Mouse (Mus musculus): Measurements from ENCODE around the gene Dhx9.
"Not testable (repeated sequence)": the region's sequence is repeated elsewhere in the genome, so short reads cannot be mapped to it uniquely, and the experiment has no call there.

Dhx9 gene

DNA sequence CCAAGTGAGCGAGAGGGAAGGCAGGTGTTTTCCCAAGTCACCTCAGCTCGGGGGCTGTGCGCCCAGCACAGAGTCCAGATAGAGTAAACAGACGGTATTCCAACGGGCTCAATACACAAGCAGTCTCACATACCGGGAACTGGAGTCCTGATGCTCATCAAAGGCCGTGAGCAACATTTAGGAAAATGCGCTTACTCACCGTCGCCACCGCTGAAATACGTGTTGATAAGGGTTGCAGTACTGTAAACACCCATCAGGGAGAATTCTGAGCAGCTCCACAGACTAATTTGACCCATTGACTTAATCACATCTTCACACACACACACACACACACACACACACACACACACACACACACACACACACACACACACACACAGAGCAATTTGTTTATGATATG lies 63.2 kb downstream of the Dhx9 start:
- peak; percentile 46 for DNase-seq (ENCODE audit: low read depth, low spot score)

DNA sequence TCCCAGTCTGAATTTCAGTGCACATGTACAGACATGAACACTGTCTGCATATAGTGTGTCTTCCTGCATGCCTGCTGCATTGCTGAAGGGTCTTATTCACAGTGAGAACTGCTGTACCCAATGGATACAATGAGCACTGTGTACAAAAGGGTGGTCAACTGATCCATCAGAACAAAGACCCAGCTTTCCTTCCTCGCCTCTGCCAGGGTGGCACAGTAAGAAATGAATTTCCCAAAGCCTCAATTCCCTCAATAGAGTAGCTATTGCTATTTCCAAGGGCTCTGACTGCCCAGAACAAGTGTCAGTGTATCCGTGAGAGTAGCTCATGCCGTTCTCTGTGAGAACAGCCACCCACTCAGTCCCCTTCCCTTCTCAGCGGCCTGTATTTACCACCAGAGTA lies 69.7 kb downstream of the Dhx9 start:
- not testable (repeated sequence) for DNase-seq (ENCODE audit: low read depth, low spot score)

DNA sequence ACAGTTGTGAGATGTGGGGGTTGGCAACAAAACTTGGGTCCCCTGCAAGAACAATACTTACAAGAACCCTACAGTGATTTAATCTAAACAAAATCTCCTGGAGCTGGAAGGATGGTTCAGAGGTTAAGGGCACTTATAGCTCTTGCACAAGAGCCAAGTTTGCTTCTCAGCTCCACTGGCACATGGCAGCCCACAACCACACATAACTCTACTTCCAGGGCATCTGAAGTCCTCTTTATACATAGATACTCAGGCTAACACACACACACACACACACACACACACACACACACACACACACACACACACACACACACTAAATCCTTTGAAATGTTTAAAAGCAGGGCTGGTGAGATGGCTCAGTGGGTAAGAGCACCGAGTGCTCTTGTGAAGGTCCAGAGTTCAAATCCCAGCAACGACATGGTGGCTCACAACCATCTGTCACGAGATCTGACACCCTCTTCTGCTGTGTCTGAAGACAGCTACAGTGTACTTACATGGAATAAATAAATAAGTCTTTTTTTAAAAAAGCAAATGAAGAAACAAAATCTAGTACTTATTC lies 71.1 kb downstream of the Dhx9 start:
- DNase-seq (ENCODE audit: low read depth, low spot score), result not testable (repeated sequence)

DNA sequence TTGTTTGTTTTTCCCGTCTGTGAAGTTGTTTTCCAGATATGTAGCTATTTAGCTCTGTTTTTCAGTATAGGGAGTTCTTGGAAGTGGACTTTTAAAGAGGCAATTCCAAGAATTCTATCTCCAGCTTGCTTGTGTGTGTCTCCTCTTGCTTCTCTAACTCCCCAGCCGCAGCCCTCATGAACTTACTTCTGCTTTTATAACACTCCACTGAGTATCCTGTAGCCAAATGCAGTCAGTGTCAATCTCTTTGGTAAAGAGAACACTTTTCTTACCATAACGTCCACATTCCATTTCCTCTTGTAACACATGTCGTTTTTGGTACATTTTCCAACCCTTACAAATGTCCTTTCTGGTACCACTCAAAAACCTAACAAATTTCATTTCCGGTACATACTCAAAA lies 71.7 kb downstream of the Dhx9 start:
- DNase-seq (ENCODE audit: low read depth, low spot score), result not testable (repeated sequence)

DNA sequence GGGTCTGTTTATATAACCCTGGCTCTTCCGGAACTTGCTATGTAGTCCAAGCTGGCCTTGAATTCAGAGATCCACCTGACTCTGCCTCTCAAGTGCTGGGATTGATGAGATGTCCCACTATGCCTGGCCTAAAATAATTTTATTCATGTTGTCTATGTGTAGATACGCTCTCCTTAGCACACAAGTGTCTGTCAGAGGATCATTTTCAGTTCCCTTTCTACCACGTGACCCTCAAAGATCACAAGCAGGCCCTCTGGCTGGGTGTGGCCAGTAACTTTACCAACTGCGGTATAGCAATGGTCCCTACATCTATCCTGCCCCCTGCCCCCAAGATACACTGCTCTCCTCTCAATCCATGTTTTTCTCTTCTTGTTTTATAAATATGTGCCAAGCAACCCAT lies 72.5 kb downstream of the Dhx9 start:
- no peak for DNase-seq (ENCODE audit: low read depth, low spot score)

DNA sequence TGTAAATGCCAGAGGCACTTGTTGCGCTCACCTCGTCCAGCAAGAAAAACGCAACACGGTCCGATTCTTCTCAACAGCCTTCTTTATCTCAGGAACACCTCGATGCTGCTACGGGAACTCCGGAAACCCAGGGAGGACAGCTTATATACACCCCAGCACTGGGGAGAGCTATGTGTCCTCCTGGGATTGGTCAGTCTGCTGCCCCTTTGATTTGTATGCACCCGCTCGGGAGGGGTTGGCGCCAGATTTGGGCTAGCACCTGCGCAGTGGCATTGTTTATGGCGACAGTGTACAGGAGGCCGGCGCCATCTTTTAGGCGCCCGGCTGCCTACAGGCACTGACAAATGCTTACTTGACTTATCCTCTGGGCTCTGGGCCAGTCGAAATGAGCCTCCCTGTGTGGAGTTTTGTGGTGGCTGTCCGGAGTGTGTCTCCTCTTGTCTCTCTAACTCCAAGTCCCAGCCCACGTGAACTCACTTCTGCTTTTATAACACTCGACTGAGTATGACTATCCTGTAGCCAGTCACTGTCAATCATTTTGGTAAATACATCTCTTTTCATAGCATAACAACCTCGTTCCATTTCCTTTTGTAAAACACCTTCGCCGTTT lies 73.2 kb downstream of the Dhx9 start:
- DNase-seq (ENCODE audit: low read depth, low spot score), result not testable (repeated sequence)

DNA sequence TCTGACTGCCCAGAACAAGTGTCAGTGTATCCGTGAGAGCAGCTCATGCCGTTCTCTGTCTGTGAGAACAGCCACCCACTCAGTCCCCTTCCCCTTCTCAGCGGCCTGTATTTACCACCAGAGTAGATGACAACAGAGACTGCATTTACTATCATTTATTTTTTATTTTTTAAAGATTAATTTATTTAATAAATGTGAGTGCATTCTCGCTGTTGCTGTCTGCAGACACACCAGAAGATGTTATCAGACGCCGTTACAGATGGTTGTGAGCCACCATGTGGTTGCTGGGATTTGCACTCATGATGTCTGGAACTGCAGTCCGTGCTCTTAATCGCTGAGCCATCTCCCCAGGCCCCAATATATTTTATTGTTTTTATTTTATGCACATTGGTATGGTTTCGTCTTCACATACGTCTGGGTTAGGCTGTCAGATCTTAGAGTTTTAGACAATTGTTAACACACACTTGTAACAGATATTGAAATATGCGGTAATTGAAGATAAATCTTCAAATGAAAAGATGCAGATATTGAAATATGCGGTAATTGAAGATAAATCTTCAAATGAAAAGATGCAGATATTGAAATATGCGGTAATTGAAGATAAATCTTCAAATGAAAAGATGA lies 74.0 kb downstream of the Dhx9 start:
- not testable (repeated sequence) for DNase-seq (ENCODE audit: low read depth, low spot score)

DNA sequence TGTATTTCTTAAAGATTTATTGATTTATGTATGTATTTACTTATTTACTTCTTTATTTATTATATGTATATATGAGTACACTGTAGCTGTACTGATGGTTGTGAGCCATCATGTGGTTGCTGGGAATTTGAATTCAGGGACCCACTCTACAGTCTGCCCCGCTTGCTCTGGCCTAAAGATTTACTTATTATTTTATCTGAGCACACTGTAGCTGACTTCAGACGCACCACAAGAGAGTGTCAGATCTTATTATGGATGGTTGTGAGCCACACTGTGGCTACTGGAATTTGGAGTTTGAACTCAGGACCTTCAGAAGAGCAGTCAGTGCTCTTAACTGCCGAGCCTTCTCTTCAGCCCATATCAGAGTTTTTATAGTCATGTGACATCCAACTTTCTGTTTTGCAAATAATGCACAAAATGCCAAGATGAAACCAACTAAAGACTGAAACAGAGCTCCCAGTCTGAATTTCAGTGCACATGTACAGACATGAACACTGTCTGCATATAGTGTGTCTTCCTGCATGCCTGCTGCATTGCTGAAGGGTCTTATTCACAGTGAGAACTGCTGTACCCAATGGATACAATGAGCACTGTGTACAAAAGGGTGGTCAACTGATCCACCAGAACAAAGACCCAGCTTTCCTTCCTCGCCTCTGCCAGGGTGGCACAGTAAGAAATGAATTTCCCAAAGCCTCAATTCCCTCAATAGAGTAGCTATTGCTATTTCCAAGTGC lies 74.6 kb downstream of the Dhx9 start:
- DNase-seq (ENCODE audit: low read depth, low spot score), result not testable (repeated sequence)

DNA sequence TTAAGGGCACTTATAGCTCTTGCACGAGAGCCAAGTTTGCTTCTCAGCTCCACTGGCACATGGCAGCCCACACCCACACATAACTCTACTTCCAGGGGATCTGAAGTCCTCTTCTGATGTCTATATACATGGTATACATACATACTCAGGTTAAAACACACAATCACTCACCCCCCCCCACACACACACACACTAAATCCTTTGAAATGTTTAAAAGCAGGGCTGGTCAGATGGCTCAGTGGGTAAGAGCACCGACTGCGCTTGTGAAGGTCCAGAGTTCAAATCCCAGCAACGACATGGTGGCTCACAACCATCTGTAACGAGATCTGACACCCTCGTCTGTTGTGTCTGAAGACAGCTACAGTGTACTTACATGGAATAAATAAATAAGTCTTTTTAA lies 75.7 kb downstream of the Dhx9 start:
- DNase-seq (ENCODE audit: low read depth, low spot score), result no peak

DNA sequence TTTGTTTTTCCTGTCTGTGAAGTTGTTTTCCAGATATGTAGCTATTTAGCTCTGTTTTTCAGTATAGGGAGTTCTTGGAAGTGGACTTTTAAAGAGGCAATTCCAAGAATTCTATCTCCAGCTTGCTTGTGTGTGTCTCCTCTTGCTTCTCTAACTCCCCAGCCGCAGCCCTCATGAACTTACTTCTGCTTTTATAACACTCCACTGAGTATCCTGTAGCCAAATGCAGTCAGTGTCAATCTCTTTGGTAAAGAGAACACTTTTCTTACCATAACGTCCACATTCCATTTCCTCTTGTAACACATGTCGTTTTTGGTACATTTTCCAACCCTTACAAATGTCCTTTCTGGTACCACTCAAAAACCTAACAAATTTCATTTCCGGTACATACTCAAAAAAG lies 76.5 kb downstream of the Dhx9 start:
- DNase-seq (ENCODE audit: low read depth, low spot score), result not testable (repeated sequence)

DNA sequence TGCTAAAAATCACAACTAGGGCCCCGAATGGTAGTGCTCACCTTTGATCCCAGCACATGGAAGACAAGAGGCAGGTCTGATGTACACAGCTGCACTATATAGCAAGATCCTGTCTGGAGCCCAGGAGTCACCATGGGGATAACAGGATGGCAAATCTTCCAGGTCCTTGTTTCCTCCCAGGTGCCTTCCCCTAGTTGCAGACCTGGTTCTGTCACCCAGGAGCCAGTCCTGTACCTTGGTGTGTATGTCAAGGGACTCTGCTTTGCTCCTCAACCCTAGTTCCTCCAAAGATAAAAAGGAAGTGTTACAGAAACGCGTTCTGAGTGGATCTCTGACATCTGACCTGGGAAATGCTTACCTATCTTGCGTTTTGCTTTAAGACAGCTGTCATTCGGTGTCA lies 79.2 kb downstream of the Dhx9 start:
- not testable (repeated sequence) for DNase-seq (ENCODE audit: low read depth, low spot score)

DNA sequence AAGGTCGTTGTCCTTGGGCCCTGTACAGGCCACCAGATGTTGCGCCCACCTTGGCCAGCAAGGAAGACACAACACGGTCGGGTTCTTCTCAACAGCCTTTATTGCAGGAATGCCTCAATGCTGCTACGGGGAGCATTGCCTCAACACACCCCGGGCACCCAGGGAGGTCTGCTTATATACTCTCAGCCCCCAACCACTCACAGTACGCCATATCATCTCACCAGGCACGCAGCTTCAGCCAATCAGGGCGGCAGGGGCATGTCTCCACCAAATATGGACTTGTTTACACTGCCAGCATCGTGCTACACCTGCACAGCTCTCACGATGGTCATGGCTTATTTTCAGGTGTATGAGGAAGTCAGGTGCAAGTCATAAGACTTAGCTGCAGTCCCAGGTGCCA lies 79.8 kb downstream of the Dhx9 start:
- not testable (repeated sequence) for DNase-seq (ENCODE audit: low read depth, low spot score)
